Mouse (Mus musculus) ES-Bruce4 (cell line): ENCODE data around the gene Coq9. TPM values are rescaled to one million over a fixed set of nuclear protein-coding genes. Genes with fewer than 3 reads are reported as not detected.

Experiments
- H3K27ac ChIP-seq: 2 replicates; pipeline ENCODE4 v1.5.1; 2012; ENCODE audit warnings: low read length, inconsistent platforms; ENCODE audit not compliant: insufficient read depth
- H3K27me3 ChIP-seq: 2 replicates; pipeline ENCODE4 v1.6.1; 2012; ENCODE audit warnings: mild to moderate bottlenecking, low read length, inconsistent platforms; ENCODE audit not compliant: control insufficient read depth, poor library complexity, insufficient read depth, severe bottlenecking
- H3K36me3 ChIP-seq: 2 replicates; pipeline ENCODE4 v1.6.1; 2012; ENCODE audit warnings: inconsistent platforms, mild to moderate bottlenecking, low read length, moderate library complexity; ENCODE audit not compliant: control insufficient read depth, poor library complexity, insufficient read depth, severe bottlenecking
- H3K4me1 ChIP-seq: one replicate; pipeline ENCODE4 v1.8.1; 2011; ENCODE audit warnings: low read length; ENCODE audit not compliant: control insufficient read depth, insufficient read depth
- H3K4me3 ChIP-seq: 2 replicates; pipeline ENCODE4 v1.5.1; 2011; ENCODE audit warnings: low read depth, mild to moderate bottlenecking, low read length
- H3K9ac ChIP-seq: 2 replicates; pipeline ENCODE4 v1.6.1; 2012; ENCODE audit warnings: low read depth, mild to moderate bottlenecking, inconsistent platforms; ENCODE audit not compliant: poor library complexity, severe bottlenecking
- H3K9me3 ChIP-seq: replicated peaks from 2 replicates; pipeline ENCODE4 v1.6.1; 2012; ENCODE audit warnings: mild to moderate bottlenecking, low read length, inconsistent platforms; ENCODE audit not compliant: control insufficient read depth, poor library complexity, insufficient read depth, severe bottlenecking
- CTCF ChIP-seq: IDR thresholded peaks from one replicate; pipeline ENCODE4 v1.8.1; 2011; ENCODE audit warnings: low read depth, low read length
- EP300 ChIP-seq: IDR thresholded peaks from 2 replicates; pipeline ENCODE4 v1.6.1; 2011; ENCODE audit warnings: low read depth, low read length; ENCODE audit not compliant: insufficient read depth
- POLR2A ChIP-seq: IDR thresholded peaks from one replicate; pipeline ENCODE4 v1.8.1; 2011; ENCODE audit warnings: low read length; ENCODE audit not compliant: insufficient read depth
- polyA plus RNA-seq: library from polyadenylated mRNA; stranded (reverse); fragments of >200 nt; gene quantifications from 2 replicates; pipeline ENCODE4 v1.2.4, GENCODE M21; 2011; ENCODE audit warnings: low read depth; ENCODE audit not compliant: missing spikeins, insufficient read depth, insufficient read length

Coq9 gene
- polyA plus RNA-seq, 1 experiment: 36.0 TPM

DNA sequence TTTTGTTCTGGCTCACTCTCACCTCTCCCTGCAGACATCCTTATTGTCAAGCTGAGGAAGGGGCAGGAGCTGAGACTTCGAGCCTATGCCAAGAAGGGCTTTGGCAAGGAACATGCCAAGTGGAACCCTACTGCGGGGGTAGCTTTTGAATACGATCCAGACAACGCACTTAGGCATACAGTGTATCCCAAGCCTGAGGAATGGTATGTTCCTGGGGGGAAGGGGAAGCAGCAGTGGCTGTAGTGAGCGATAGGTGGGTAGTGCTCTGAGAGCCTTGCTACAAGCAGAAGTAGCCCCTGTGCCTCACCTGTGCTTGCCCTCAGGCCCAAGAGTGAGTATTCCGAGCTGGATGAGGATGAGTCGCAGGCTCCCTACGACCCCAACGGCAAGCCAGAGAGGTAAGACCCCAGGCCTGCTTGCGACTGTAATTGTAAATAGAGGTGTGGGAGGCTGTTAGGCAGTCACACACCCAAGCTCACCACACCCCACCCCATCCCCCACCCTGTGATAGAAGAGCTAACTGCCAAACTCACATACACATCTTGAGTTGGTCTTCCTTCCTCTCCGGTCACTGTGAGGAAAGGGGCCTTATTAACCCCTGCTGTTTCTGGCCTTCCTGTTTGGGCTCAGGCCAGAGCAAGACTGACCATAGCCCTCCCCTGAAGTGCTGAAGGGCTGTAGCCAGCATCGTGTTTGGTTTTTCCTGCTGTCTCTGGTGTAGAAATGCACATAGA, 24.5 kb downstream of the Coq9 start:
- Histone ChIP-seq H3K27ac (no peak overlapping the region), H3K9ac (no peak overlapping the region), H3K4me1 (no peaks in the 10 kb centered on the region), H3K36me3 (peaks cover 39% of the 10 kb centered on the region), H3K9me3 (no peaks in the 10 kb centered on the region), H3K4me3 (no peak overlapping the region), H3K27me3 (no peaks in the 10 kb centered on the region)
- TF ChIP-seq POLR2A: no peak
- TF ChIP-seq CTCF: no peak
- TF ChIP-seq EP300: no peak

DNA sequence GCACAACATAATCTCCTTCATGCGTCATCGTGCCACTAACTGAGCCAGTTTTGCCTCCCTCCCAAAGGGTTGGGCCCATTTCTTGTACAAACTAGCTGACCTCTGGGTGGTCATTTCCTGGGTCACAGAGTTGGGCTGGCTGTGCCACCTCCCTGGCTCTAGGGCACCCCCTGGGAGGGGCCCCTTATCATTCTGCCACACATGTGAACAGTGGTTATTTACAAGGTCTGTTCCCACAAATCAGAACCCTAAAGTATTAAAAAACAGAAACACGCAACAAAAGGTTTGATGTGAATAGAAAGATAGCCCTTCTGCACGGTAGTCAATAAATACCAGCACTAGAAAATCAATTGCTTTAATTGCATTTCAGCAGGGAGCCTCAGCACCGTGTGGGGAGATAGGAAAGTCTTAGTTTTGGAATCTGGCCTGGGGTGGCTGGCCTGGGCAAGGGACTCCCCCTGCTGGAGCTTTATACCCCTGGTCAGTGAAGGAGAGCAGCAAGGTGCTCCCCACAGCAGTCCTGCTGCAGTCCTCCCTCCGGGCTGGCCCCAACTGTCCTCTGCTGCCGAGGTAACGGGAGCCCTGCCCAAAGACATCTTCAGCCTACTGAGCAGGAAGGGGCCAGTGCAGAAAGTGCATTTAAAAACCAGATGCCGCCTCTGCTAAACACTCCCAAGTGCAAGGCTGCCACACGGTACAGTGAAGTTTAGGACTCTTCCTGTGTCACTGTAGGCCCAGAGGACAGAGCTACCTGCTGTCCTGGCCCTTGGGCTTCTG, 26.0 kb downstream of the Coq9 start:
- no peaks in the 10 kb centered on the region for H3K27me3 ChIP-seq
- H3K4me1 ChIP-seq: no peaks in the 10 kb centered on the region
- no peak overlapping the region for H3K27ac ChIP-seq
- no peaks in the 10 kb centered on the region for H3K9me3 ChIP-seq
- TF ChIP-seq POLR2A: no peak
- no peak for TF ChIP-seq EP300
- no peak for TF ChIP-seq CTCF
- H3K36me3 ChIP-seq: peaks cover 38% of the 10 kb centered on the region
- H3K4me3 ChIP-seq: no peak overlapping the region
- H3K9ac ChIP-seq: no peak overlapping the region

DNA sequence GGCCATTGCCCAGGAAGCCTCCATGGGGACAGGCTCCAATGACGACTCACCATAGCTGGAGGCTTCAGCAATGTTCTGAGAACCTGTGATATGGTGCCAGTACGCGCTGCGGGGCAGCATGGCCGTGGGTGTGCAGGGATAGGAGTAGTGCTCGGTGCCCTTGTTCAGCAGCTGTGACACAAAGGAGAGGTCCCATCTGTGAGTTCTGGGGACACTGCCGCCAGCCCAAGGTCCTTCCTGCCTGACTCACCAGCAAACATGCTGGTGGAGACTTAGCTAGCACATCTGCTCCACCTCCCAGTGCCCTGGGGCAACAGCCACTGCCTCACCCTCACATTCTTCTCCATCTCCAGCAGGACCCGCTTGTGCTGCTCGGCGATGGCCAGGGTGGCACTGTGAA, 27.2 kb downstream of the Coq9 start:
- H3K27me3 ChIP-seq: no peaks in the 10 kb centered on the region
- no peaks in the 10 kb centered on the region for H3K4me1 ChIP-seq
- peaks cover 34% of the 10 kb centered on the region for H3K36me3 ChIP-seq
- H3K9me3 ChIP-seq: no peaks in the 10 kb centered on the region
- TF ChIP-seq POLR2A (no peak), CTCF (no peak), EP300 (no peak)
- no peak overlapping the region for H3K9ac ChIP-seq
- no peak overlapping the region for H3K27ac ChIP-seq
- H3K4me3 ChIP-seq: no peak overlapping the region

DNA sequence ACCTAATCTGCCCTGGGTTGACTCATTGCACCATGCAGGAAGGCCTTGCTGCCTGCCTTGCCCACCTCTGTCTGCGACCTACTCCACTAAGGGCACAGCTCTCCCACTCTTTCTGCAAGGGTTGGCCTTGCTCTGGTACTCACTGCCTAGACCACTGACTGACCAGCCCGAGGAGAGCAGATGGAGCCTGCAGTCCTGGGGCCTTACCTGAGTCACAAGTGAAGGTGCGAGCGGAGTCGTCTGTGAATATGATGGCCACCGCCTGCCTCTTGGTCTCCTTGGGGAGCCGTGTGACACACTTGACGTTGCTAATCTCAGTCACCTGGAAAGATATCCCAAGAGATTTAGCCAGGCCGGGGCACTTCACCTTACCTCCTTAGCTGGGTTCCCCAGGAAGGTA, 28.8 kb downstream of the Coq9 start:
- H3K36me3 ChIP-seq: peaks cover 26% of the 10 kb centered on the region

DNA sequence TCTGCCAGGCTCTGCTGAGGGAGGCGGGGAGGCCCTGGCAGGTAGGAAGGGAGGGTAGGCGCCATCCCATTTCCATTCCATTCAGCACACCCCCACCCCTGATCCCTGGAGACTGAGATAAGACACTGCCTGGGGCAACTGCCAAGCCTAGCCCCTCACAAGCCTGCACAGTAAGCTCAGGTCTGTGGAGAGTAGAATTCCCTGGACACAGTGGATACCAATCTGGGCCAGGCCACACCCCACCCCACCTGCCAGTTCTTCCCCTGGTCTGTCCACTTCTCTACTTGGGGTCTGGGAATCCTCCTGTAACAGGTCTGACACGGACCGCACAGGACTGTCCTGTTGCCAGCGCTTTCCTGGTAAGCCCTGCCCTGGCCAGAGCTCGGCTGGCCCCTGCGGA, 31.0 kb downstream of the Coq9 start:
- Histone ChIP-seq H3K27ac (no peak overlapping the region), H3K4me1 (no peaks in the 10 kb centered on the region), H3K4me3 (no peak overlapping the region), H3K27me3 (no peaks in the 10 kb centered on the region), H3K36me3 (peaks cover 6% of the 10 kb centered on the region), H3K9me3 (no peaks in the 10 kb centered on the region), H3K9ac (no peak overlapping the region)
- TF ChIP-seq POLR2A: no peak
- no peak for TF ChIP-seq CTCF
- no peak for TF ChIP-seq EP300

More for the DNA sequence above, 28.8 kb downstream of the Coq9 start:
- Histone ChIP-seq H3K4me3 (no peak overlapping the region), H3K4me1 (no peaks in the 10 kb centered on the region), H3K27ac (no peak overlapping the region), H3K9ac (no peak overlapping the region), H3K27me3 (no peaks in the 10 kb centered on the region), H3K9me3 (no peaks in the 10 kb centered on the region)
- TF ChIP-seq EP300 (no peak), POLR2A (no peak), CTCF (no peak)

DNA sequence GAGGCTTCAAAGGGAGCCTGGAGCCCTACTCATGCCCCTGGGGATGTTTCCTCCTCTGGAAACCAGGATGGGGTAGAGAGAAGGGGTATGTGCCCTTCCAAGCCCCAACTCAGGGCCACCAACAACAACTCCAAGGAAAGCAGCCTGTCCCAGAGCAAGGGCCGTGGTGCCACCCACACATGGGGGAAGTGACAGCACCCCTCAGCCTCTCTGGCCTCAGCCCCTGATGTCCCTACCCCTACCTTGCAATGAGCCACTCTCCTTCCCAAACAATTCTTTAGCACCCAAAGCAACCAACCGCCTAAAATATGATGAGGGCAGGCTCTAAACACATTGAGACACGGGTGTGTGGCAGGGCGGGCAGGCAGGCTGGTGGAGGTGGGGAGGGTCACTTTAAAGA, 31.9 kb downstream of the Coq9 start:
- Histone ChIP-seq H3K27me3 (no peaks in the 10 kb centered on the region), H3K9me3 (no peaks in the 10 kb centered on the region), H3K36me3 (0 out of 2 replicates have a peak, but pooled peaks cover 3% of the 10 kb centered on the region), H3K27ac (no peak overlapping the region), H3K4me1 (no peaks in the 10 kb centered on the region), H3K4me3 (no peak overlapping the region), H3K9ac (no peak overlapping the region)
- TF ChIP-seq EP300 (no peak), CTCF (no peak), POLR2A (no peak)
